Mouse (Mus musculus) heart, embryonic 15.5 days (tissue): Measurements from ENCODE around the gene Gm21964. TPM values are rescaled to one million over a fixed set of nuclear protein-coding genes. Genes with fewer than 3 reads are reported as not detected.
A peak's percentile ranks its signal among the peaks of the same experiment; 100 is the strongest.

Experiments used
- ATAC-seq: fragments of 200-750 bp; cut with Nextera tagmentation; replicated peaks from 2 replicates; pipeline ENCODE4 v1.8.0; 2017; ENCODE audit warnings: low read depth, moderate TSS enrichment; ENCODE audit not compliant: insufficient number of reproducible peaks, insufficient read depth, low FRiP score
- H3K27ac ChIP-seq: fragments of 300-500 bp; sonication (generic); 2 replicates; pipeline ENCODE4 v1.5.1; 2015; ENCODE audit warnings: mild to moderate bottlenecking, inconsistent platforms
- H3K27me3 ChIP-seq: fragments of 300-500 bp; sonication (generic); 2 replicates; pipeline ENCODE4 v1.6.1; 2015; ENCODE audit warnings: inconsistent platforms
- H3K36me3 ChIP-seq: fragments of 300-500 bp; sonication (generic); 2 replicates; pipeline ENCODE4 v1.6.1; 2015; ENCODE audit warnings: mild to moderate bottlenecking, inconsistent platforms
- H3K4me1 ChIP-seq: fragments of 300-500 bp; sonication (generic); replicated peaks from 2 replicates; pipeline ENCODE4 v1.6.1; 2015; ENCODE audit warnings: inconsistent platforms
- H3K4me2 ChIP-seq: fragments of 300-500 bp; sonication (generic); 2 replicates; pipeline ENCODE4 v1.6.1; 2015; ENCODE audit warnings: inconsistent platforms, mild to moderate bottlenecking, moderate library complexity
- H3K4me3 ChIP-seq: fragments of 300-500 bp; sonication (generic); 2 replicates; pipeline ENCODE4 v1.5.1; 2015; ENCODE audit warnings: mild to moderate bottlenecking, inconsistent platforms
- H3K9ac ChIP-seq: fragments of 300-500 bp; sonication (generic); 2 replicates; pipeline ENCODE4 v1.6.1; 2015; ENCODE audit warnings: mild to moderate bottlenecking, inconsistent platforms
- H3K9me3 ChIP-seq: fragments of 300-500 bp; sonication (generic); replicated peaks from 2 replicates; pipeline ENCODE4 v1.6.1; 2016; ENCODE audit warnings: inconsistent platforms
- WGBS: fragments of 180-500 bp; shearing (Covaris S2); methylation state at CpG from one replicate; pipeline ENCODE4 v1.1.7; 2015; ENCODE audit warnings: mixed read lengths; 5-methylcytosine and 5-hydroxymethylcytosine counted together
- polyA plus RNA-seq: library from polyadenylated mRNA; unstranded; fragments of >200 nt; fragmentation: Nextera tagmentation; extraction: Ambion mirVana; gene quantifications from 2 replicates; pipeline ENCODE4 v1.2.1, GENCODE M21; 2015

The Gm21964 gene
- polyA plus RNA-seq = not detected in 2 replicates

DNA sequence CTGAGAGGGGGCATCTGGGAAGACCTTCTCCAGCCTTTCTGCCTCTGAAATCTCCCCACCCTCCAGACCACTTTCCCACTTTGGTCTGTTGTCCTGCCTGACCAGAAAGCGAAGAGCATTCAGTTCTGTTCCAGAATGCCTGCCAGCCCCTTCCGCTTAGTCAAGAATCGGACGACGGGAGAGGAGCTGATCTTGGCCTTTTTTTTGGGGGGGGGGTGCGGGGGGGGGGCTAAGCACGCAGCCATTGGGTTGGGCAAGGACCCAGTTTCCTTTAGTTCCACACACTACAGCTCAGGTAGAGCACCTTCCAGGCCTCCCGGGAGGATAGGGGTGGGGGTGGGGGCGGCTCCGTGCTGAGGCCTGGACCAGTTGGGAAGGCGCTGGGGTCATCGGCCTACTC lies at the start of gene Gm21964:
TSS of gene Gm21964 (plus strand) at position 301 of the 400 bp plus-strand sequence.
- WGBS = 81% methylated on average over 12 of the region's 12 CpGs
- no peaks in the 10 kb centered on the region for H3K9me3 ChIP-seq
- no peak within 1 kb of the TSS for H3K4me2 ChIP-seq
- H3K9ac ChIP-seq = no peak within 1 kb of the TSS
- no peaks in the 10 kb centered on the region for H3K36me3 ChIP-seq
- no peaks in the 10 kb centered on the region for H3K4me1 ChIP-seq
- no peak within 1 kb of the TSS for H3K4me3 ChIP-seq
- H3K27ac ChIP-seq = no peak within 1 kb of the TSS
- H3K27me3 ChIP-seq = no peaks in the 10 kb centered on the region
- no peak for ATAC-seq

DNA sequence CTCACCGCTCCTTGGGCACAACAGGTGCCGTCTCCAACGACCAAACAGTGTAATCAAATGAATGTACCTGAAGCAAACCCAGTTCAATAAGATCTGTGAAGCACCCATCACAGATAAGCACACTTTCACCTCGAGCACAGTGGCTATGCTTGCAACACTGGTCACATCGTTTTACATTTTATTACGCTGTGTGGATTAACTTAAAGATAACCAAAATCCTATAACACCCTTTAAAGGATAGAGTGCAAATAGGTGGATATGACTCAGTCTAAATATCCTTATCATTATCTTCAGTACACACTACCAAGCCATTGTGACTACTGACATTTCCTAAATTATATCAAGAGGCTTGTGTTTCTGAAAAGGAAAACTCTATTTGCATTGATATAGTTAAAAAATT lies 49.8 kb upstream of the Gm21964 start:
- no peaks in the 10 kb centered on the region for H3K4me1 ChIP-seq
- no peak overlapping the region for H3K27ac ChIP-seq
- H3K9me3 ChIP-seq = no peaks in the 10 kb centered on the region
- no peaks in the 10 kb centered on the region for H3K27me3 ChIP-seq
- H3K9ac ChIP-seq = no peak overlapping the region
- no peaks in the 10 kb centered on the region for H3K36me3 ChIP-seq
- no peak for ATAC-seq
- WGBS = 65% methylated on average over 6 of the region's 6 CpGs
- no peak overlapping the region for H3K4me3 ChIP-seq
- no peak overlapping the region for H3K4me2 ChIP-seq

DNA sequence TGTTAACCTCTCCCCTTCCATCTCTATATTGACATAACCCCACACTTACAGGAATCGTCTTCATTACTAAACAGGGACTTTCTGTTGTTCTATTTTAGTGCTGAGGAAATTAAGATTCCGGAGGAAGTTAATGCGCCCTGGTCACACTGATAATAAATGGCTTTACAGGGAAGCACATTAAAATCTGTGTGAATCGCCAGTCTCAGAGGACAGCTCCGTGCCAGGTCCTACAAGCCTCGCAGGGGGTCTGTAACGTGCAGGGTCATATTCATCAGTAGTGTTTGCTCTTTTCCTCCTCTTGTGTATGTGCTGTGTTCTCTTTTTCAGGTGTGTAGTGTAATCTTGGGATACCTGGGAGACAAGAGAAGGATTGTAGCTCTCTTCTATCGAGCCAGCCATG lies 42.8 kb upstream of the Gm21964 start:
- Histone ChIP-seq H3K4me2 (no peak overlapping the region), H3K9me3 (no peaks in the 10 kb centered on the region), H3K27me3 (no peaks in the 10 kb centered on the region), H3K4me3 (no peak overlapping the region), H3K36me3 (no peaks in the 10 kb centered on the region), H3K4me1 (no peaks in the 10 kb centered on the region), H3K27ac (no peak overlapping the region), H3K9ac (no peak overlapping the region)
- ATAC-seq = no peak
- WGBS = 64% methylated on average over 8 of the region's 8 CpGs

DNA sequence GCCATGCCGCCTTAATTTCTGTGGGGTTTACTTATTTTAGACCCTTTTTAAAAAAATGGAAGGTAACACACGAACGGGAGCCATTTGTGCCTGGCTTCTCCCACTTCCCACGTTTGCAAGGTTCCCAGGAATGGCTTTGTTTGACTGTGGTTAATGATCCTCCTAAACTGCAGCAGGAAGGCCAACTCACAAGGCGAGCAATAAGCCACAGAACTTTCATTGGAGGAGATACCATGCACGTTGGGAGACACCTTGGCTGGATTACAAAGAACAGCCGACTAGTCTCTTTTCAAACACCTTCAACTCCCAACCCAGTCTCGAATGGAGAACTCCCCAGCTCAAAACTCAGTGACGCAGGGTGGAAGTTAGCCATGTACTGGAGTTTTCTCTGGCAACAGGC lies 36.8 kb upstream of the Gm21964 start:
- H3K4me2 ChIP-seq = no peak overlapping the region
- no peaks in the 10 kb centered on the region for H3K27me3 ChIP-seq
- H3K36me3 ChIP-seq = no peaks in the 10 kb centered on the region
- no peak overlapping the region for H3K9ac ChIP-seq
- ATAC-seq = no peak
- H3K4me3 ChIP-seq = no peak overlapping the region
- H3K4me1 ChIP-seq = no peaks in the 10 kb centered on the region
- 74% methylated on average over 9 of the region's 9 CpGs for WGBS
- H3K9me3 ChIP-seq = no peaks in the 10 kb centered on the region
- no peak overlapping the region for H3K27ac ChIP-seq

DNA sequence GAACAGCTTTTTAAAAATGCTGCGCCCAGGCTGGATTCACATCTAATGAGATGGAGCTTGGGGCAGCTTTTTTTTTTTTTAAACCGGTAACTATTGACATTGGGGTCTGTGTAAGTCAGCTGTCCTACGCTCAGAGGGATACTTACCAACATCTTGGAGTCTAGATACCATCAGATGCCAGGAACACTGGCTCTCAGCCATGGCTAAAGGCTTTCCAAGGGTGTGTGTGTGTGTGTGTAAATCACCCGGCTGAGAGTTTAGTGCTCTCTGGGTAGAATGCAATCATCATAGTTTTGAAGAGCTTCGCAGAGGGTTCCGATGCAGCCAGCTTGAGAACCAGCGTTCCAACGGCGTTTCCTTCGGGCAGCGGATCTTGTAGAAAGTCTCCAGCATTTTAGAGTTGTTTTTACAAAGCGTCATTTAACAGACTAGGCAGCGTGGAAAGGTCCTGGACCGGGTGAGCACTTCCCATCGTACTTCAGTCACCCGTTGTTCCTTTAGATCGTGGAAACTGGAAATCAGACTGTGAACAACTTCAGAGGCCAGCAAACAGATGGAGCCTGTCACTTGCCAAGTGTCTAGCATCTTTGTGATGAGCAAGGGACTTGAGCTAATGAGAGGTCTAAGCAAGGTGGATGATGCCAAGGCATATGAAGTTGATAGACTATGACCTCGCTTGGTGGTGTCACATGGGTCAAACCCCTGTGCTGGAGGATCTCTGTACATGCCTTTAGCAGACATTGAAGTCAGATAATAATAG lies 36.2 kb upstream of the Gm21964 start:
- Histone ChIP-seq H3K9ac (no peak overlapping the region), H3K4me2 (no peak overlapping the region), H3K4me3 (no peak overlapping the region), H3K4me1 (no peaks in the 10 kb centered on the region), H3K27me3 (no peaks in the 10 kb centered on the region), H3K9me3 (no peaks in the 10 kb centered on the region), H3K36me3 (no peaks in the 10 kb centered on the region), H3K27ac (no peak overlapping the region)
- no peak for ATAC-seq
- WGBS = 85% methylated on average over 18 of the region's 18 CpGs

DNA sequence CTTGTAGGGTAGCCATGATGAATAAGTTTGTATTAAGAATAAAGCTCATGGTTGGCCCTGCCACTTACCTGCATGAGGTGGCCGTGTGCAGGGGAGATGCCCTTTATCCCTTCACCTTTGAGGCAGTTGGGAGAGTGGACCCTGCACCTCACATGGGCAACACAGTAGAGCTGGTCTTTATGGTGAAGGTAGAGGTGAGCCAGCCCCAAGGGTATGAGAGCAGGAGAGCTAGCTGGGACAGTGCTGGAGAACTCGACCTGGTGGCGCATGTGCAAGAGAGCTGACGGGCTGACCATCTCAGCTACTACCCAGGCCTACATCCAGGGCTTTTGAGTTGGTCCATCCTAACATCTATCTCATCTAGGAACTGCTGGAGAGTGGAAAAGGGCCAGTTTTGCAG lies 35.3 kb upstream of the Gm21964 start:
- WGBS = 86% methylated on average over 4 of the region's 4 CpGs
- no peak for ATAC-seq

DNA sequence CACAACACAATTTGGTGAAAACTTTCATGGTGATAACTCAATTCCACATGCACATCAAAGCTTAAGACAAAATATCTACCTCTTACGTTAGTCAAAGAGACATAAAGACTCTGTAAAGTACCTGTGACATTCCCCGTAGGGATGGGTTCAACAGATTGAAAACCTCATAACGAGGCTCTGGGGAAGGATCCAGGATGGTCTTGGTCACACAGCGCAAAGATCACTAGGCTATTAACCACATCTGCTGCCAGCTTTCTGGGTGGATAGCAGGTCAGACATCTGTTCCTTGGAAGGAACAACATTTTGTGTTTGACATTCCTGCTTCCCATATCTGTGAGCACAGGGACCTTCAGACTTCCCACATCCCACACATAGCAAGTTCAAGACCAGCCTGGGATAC lies 31.3 kb upstream of the Gm21964 start:
- no peak for ATAC-seq
- no peak overlapping the region for H3K27ac ChIP-seq
- H3K4me3 ChIP-seq = no peak overlapping the region
- H3K9ac ChIP-seq = no peak overlapping the region
- H3K9me3 ChIP-seq = no peaks in the 10 kb centered on the region
- WGBS = 85% methylated on average over 4 of the region's 4 CpGs
- no peaks in the 10 kb centered on the region for H3K4me1 ChIP-seq
- no peak overlapping the region for H3K4me2 ChIP-seq
- 0 out of 2 replicates have a peak, but pooled peaks cover 7% of the 10 kb centered on the region for H3K27me3 ChIP-seq
- no peaks in the 10 kb centered on the region for H3K36me3 ChIP-seq

More for the DNA sequence above, 35.3 kb upstream of the Gm21964 start:
- H3K27ac ChIP-seq = no peak overlapping the region
- H3K4me3 ChIP-seq = no peak overlapping the region
- no peak overlapping the region for H3K4me2 ChIP-seq
- no peaks in the 10 kb centered on the region for H3K4me1 ChIP-seq
- H3K9ac ChIP-seq = no peak overlapping the region
- no peaks in the 10 kb centered on the region for H3K27me3 ChIP-seq
- H3K36me3 ChIP-seq = no peaks in the 10 kb centered on the region
- no peaks in the 10 kb centered on the region for H3K9me3 ChIP-seq

DNA sequence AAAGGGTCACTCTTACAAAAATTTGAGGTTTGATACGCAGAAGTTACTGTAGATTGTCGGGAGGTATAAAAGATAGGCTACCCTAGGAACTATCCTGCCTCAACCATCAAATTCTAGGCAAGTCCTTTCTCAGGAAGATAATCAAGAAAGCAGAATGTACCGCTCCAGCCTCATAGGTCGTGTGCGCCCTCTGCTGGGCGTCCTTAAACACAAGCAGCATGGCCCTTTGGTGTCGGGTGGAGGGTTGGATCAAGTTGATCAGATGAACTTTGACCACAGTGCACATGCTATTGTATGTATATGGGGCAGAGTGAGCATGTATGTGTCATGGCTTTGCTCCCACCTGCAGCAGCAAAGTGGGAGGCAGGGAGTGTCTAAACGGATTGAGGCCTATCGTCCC lies 29.4 kb upstream of the Gm21964 start:
- H3K36me3 ChIP-seq = no peaks in the 10 kb centered on the region
- no peak overlapping the region for H3K4me2 ChIP-seq
- 0 out of 2 replicates have a peak, but pooled peaks cover 9% of the 10 kb centered on the region for H3K27me3 ChIP-seq
- 13% methylated on average over 9 of the region's 9 CpGs for WGBS
- H3K9me3 ChIP-seq = no peaks in the 10 kb centered on the region
- ATAC-seq = no peak
- no peaks in the 10 kb centered on the region for H3K4me1 ChIP-seq
- H3K4me3 ChIP-seq = no peak overlapping the region
- no peak overlapping the region for H3K27ac ChIP-seq
- no peak overlapping the region for H3K9ac ChIP-seq

DNA sequence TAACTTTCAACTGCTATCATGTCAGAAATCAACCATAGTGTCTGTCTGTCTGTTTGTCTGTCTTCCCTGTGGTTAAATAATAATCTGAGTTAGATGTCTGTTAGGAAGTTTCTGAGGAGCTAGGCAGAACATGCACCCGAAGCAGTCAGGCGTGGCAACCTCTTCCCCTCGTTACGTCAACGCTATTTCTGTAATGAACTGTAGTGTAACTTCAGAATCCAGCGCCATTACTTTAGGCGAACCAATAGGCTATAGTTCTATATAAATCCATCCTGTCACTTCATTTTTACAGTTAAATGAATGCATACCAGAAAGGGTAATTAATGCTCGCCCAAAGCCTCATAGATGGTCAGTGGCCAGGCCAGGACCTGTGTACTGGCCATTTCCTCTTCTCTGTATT lies 26.5 kb upstream of the Gm21964 start:
- no peak overlapping the region for H3K9ac ChIP-seq
- no peaks in the 10 kb centered on the region for H3K9me3 ChIP-seq
- ATAC-seq = no peak
- H3K27ac ChIP-seq = no peak overlapping the region
- 75% methylated on average over 8 of the region's 8 CpGs for WGBS
- H3K4me3 ChIP-seq = no peak overlapping the region
- 0 out of 2 replicates have a peak, but pooled peaks cover 9% of the 10 kb centered on the region for H3K27me3 ChIP-seq
- H3K4me2 ChIP-seq = no peak overlapping the region
- H3K4me1 ChIP-seq = peaks cover 4% of the 10 kb centered on the region
- H3K36me3 ChIP-seq = no peaks in the 10 kb centered on the region

DNA sequence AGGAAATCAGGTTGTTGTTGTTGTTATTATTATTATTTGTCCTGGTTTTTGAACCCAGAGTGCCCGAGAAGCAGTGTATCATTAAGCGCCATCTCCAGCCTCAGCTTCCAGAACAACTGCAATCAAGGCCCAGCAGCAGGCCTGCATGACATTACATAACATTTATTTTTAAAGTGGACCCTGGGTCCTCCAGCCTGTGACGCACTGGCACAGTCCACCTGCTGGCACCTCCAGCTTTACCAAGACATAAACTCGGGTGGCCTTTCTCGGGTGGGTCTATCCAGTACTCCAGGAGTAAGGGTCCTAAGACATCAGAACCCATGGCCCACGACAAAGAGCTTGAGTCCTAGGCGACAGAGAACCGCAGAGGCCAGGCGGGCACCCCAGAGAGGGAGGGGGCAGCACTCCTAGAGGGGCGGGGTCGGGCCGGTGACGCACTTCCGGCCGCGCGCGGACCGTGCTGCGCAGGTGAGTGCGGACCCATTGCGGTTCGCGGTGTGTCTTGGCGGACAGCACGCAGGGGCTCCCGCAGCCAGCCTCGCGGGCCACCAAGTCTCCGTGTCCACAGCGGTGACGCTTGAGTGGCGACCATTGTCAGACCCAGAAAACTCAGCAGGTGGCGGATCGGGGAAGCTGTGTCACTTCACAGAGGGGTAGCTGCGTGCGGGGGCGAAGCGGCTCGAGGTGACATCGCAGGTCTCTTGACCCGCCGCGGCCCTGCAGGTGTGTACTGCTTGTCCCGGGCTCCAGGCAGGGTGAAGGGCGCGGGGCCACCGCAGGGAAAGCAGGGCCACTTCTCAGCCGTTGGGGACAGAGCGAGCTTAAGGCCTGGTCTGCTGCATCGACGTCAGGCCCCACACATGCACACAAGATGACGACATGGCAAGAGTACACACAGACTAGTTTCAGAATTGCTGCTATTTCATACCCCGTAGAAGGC lies 21.5 kb upstream of the Gm21964 start, which contains the start of gene Zfp612:
TSS of gene Zfp612 (plus strand) at position 465 of the 940 bp plus-strand sequence.
- peak within 1 kb of the TSS; percentile 71 for H3K9ac ChIP-seq
- H3K27ac ChIP-seq = no peak within 1 kb of the TSS
- H3K27me3 ChIP-seq = 0 out of 2 replicates have a peak, but pooled peaks cover 2% of the 10 kb centered on the region
- H3K36me3 ChIP-seq = no peaks in the 10 kb centered on the region; the same call in 1 of the 2 replicates
- peaks cover 10% of the 10 kb centered on the region for H3K4me1 ChIP-seq
- peak within 1 kb of the TSS; percentile 78 for H3K4me3 ChIP-seq
- no peak; the same call in 1 of the 2 replicates for ATAC-seq
- peak within 1 kb of the TSS; percentile 93 for H3K4me2 ChIP-seq
- WGBS = 8% methylated on average over 54 of the region's 54 CpGs
- H3K9me3 ChIP-seq = no peaks in the 10 kb centered on the region

DNA sequence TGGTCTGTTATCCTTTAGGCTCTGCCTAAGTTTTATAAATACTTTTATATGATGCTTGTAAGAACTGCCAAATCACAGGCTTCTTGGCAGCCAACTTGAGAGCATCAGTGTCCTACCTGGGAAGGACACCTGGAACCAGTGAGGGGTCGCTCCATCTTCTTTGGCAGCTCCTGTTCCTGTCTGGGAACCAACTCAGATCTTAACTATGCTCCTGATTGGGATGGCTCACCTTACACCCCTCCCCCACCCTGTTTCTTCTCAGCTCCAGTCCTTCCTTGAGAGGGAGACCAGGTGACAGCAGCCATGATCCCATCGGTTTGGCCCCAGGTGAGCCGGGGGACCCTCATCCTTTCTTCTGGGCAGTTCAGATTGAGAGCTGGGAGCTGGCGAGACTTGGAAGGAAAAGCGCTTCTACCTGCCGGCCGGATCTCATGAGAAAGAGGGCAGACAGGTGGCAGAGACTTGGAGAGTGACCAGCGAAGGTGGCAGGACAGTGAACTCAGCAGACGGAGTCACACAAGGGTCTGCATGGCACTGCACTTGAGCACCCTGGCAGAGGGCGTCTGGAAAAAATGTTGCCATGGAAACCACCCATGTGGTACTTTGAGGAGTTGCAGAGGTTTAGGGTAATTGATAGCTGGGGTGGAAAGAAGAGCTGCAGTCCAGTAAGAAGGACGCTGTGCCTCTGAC lies 18.4 kb upstream of the Gm21964 start:
- ATAC-seq = no peak
- Histone ChIP-seq H3K9me3 (no peaks in the 10 kb centered on the region), H3K27me3 (no peaks in the 10 kb centered on the region), H3K4me2 (no peak overlapping the region), H3K9ac (no peak overlapping the region), H3K27ac (no peak overlapping the region), H3K4me1 (peaks cover 10% of the 10 kb centered on the region), H3K4me3 (no peak overlapping the region), H3K36me3 (peaks cover 19% of the 10 kb centered on the region)
- 72% methylated on average over 11 of the region's 11 CpGs for WGBS
